Mouse (Mus musculus) G1E-ER4 (cell line): ENCODE results near the gene Iqsec1. TPM values are rescaled to one million over a fixed set of nuclear protein-coding genes. Genes with fewer than 3 reads are reported as not detected.

Experiments used
- GATA1 ChIP-seq: IDR thresholded peaks from one replicate; pipeline ENCODE4 v1.8.0; 2012; ENCODE audit warnings: low read length, inconsistent platforms
- polyA plus RNA-seq: library from polyadenylated mRNA; stranded (reverse); fragments of >175 nt; gene quantifications from 2 replicates; pipeline ENCODE4 v1.2.3, GENCODE M21; 2012

Gene Iqsec1
- polyA plus RNA-seq, 1 experiment = 43.4 TPM

DNA sequence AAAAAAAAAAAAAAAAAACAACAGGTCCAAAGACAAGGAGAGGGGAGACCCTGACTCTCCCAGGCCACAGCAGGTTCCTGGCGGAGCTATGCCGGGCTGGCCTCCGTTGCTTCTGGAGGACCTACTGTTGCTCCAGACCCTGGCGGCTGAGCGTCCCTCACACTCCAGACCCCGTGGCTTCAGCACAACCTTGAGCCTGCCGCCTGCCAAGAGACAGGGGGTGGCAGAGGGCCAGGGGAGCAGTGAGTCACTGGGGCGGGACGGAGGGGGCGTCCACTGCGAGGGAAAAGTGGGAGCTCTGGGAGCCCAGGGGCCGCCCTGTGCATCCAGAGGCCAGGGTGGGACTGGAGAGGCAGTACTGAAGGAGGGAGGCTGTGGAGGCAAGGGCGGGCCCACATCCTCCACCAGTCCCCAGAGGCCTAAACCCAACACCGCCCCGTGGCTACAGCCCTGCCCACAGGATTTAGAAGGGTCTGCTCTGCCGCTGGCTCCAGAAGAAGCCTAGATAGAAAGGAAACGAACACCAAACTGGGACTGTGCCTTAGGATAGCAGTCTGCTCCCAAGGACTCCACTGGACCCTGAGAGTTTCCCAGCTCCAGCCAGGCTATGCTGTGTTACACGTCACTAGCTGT lies 224.4 kb downstream of the Iqsec1 start:
- TF ChIP-seq GATA1 = no peak

- TF ChIP-seq GATA1 = no peak
Measured at GRCm38 (mm10) chr6:90763295-90763694, 225.2 kb downstream of the Iqsec1 start.

DNA sequence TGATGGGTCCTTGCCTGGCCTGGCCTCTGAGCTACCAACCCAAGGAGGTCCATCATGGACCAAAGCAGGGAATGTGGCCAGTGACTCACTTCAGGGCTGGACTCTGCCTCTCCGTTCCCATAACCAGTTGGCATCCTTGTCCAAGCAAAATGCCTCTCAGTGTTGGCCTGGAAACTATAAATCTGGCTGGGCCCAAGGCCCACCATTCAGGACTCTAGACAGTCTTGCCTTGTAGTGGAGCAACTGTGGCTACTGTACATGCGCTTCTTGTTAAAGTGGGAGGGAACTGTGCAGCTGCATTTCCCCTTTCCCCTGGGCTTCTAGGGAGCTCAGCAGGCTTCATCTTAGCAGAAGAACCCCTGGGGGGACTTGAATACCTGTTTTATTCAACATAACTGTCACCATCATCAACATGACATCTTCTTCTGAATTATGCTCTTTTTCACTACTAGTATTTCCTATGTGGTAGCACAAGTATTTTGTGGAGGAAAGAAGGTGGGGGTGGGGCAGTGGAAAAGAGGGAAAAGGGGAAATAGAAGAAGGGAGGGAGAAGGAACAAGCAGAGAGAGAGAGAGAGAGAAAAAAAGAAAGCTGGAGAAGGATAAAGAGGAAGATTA lies 226.3 kb downstream of the Iqsec1 start:
- no peak for TF ChIP-seq GATA1

DNA sequence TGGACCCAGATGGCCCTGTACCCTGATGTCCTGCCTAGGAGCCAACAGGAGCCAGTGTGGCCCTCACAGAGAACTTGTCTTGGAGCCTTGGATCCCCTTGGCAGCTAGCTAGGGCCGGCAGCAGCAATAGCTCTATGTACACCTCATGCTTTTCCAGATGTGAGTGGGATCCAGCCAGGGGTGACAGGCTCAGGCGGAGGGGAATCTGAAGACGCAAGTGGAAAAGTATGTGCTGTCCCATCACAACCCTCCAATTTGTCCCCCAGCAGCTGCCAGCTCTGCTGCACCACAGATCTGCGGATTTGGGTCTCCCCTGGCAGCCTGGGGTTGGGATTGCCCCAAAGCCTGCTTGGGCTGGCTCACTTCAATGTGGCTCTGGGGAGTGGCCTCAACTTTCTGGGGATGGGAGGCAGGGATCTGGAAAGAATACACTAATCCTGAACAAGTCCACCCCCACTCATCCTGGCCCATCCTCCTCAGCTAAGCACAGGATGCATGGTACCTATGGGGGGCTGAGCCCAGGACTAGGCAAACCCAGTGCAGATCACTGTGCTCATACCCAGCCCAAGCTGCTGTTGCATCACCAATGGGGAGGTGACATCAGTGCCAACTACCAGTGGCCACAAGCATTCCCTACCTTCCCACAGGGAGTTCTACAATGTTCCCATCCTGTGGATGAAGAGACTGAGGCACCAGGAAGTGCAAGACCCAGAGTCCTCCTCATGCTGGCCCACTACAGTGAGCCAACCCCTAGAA lies 227.0 kb downstream of the Iqsec1 start:
- no peak for TF ChIP-seq GATA1

- no peak for TF ChIP-seq GATA1
Measured at GRCm38 (mm10) chr6:90760886-90761285, 227.6 kb downstream of the Iqsec1 start.

GRCm38 (mm10) chr6:90759754-90760153 lies 228.7 kb downstream of the Iqsec1 start:
- TF ChIP-seq GATA1 = no peak

DNA sequence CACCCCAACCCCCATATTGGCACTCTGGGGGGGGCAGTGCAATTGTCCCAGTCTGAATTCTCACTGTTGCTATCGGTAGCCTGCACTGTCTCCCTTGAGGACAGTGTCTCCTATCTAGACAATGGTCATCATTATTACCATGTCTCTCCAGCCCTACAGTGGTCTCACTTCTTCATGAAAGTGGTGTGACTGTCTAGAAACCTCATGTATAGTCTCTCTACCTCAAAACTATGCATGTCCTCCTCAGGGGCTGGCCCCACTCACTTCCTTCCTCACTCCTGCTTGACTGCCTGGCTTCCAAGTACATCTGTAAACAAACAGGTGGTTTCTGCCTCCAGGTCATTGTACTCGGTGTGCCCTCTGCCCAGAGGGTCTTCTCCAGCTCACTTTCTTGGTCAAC lies 230.3 kb downstream of the Iqsec1 start:
- TF ChIP-seq GATA1 = no peak

DNA sequence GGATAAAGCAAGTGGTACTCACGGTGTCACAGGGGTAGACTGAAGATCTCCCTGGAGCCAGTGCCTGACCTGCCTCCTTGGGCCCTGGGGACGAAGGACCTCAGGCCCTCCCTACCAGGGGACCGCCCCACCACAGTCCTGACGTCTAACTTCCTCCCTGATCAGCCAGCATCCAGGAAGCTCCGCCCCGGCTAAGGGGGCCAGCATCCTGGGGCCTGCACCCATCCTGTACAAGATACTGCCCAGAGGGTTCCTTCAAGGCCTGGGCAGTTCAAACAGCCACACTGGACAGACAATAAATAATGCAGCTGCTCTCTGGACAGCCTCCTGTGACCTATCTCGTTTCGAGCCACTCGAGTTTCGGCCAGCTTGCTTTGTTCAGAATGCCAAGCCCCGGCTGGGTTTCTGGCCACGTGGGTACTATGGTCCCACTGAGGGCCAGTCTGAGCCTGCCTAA lies 231.0 kb downstream of the Iqsec1 start:
- no peak for TF ChIP-seq GATA1

- TF ChIP-seq GATA1 = no peak
Measured at GRCm38 (mm10) chr6:90756561-90756960, 231.9 kb downstream of the Iqsec1 start.

GRCm38 (mm10) chr6:90755613-90755941 lies 232.9 kb downstream of the Iqsec1 start:
- TF ChIP-seq GATA1 = no peak

DNA sequence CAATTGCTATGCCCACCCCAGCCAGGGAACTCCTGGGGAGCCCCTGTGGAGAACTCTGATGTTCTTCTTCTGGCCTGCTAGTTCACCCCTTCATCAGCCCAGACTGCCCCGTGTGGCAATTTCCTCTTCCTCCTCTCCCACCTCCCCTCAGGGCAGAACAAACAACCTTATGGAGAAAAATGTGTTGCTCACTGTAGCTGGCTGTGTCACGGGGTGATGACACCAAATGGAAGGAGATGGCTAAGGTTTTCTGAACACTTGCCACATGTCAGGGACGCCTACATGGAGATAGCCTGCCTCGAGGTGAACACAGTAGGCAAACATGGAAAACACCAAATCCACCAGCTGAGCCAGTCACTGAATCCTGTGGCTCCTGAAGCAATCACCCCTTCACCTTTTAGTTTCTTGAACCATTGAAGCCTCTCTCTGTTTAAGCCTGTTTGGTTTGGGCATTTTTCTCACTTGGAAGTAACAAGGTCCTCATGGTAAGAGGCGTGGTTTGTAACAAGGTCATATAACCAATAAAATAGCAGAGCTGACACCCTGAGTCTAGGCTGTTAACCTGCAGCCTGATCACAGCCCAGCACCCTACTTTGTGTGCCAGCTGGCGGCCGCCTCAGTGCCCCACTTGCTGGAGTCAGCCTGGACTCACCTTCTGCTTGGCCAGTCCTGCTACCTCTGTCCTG lies 233.4 kb downstream of the Iqsec1 start:
- no peak for TF ChIP-seq GATA1

- TF ChIP-seq GATA1 = no peak
Measured at GRCm38 (mm10) chr6:90754093-90754492, 234.4 kb downstream of the Iqsec1 start.

- TF ChIP-seq GATA1 = no peak
Measured at GRCm38 (mm10) chr6:90753656-90754055, 234.8 kb downstream of the Iqsec1 start.

GRCm38 (mm10) chr6:90751624-90752023 lies 236.9 kb downstream of the Iqsec1 start:
- TF ChIP-seq GATA1 = no peak

DNA sequence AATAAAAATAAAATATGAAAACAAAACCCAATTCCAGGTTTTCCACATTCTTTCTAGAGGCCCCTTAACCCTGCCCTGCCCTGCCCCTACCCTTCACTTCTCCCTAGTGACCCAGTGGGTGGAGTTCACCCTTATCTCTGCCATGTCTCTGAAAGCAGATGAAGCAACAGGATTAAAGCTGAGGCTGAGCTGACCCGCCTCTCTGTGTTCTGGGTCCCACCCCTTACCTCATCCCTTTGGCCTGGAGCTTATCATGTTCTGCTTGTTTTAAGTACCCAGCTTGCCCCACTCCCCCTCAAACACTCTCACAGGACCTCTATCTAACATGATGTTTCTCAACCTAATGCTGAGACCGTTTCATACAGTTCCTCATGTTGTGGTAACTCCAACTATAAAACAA lies 238.4 kb downstream of the Iqsec1 start:
- TF ChIP-seq GATA1 = no peak

GRCm38 (mm10) chr6:90749414-90749937 lies 239.0 kb downstream of the Iqsec1 start:
- no peak for TF ChIP-seq GATA1
